Mouse (Mus musculus) forebrain, embryonic 11.5 days (tissue): ENCODE measurements around the gene Dhx9. TPM values are rescaled to one million over a fixed set of nuclear protein-coding genes. Genes with fewer than 3 reads are reported as not detected.
"Not testable (repeated sequence)": the region's sequence is repeated elsewhere in the genome, so short reads cannot be mapped to it uniquely, and the experiment has no call there.

Experiments
- ATAC-seq: fragments of 200-750 bp; cut with Nextera tagmentation; replicated peaks from 2 replicates; pipeline ENCODE4 v1.8.0; 2017; ENCODE audit warnings: moderate TSS enrichment; ENCODE audit not compliant: low FRiP score
- DNase-seq: peaks from one replicate; pipeline ENCODE4 v3.0.0-alpha.2; 2017; ENCODE audit warnings: low spot score
- H3K27ac ChIP-seq: fragments of 300-500 bp; sonication (generic); 2 replicates; pipeline ENCODE4 v1.5.1; 2014; ENCODE audit warnings: low read depth, low read length
- H3K27me3 ChIP-seq: fragments of 300-500 bp; sonication (generic); 2 replicates; pipeline ENCODE4 v1.6.1; 2014; ENCODE audit warnings: mild to moderate bottlenecking, low read length, mixed read lengths; ENCODE audit not compliant: control insufficient read depth, insufficient read depth
- H3K36me3 ChIP-seq: fragments of 300-500 bp; sonication (generic); 2 replicates; pipeline ENCODE4 v1.6.1; 2014; ENCODE audit warnings: mild to moderate bottlenecking, low read length, moderate library complexity, mixed read lengths; ENCODE audit not compliant: control insufficient read depth, insufficient read depth
- H3K4me1 ChIP-seq: fragments of 300-500 bp; sonication (generic); replicated peaks from 2 replicates; pipeline ENCODE4 v1.6.1; 2014; ENCODE audit warnings: low read length, mixed read lengths; ENCODE audit not compliant: control insufficient read depth, insufficient read depth
- H3K4me2 ChIP-seq: fragments of 300-500 bp; sonication (generic); 2 replicates; pipeline ENCODE4 v1.6.1; 2014; ENCODE audit warnings: low read depth, mild to moderate bottlenecking, low read length, moderate library complexity, mixed read lengths; ENCODE audit not compliant: severe bottlenecking
- H3K4me3 ChIP-seq: fragments of 300-500 bp; sonication (generic); 2 replicates; pipeline ENCODE4 v1.5.1; 2014; ENCODE audit warnings: low read depth, low read length
- H3K9ac ChIP-seq: fragments of 300-500 bp; sonication (generic); 2 replicates; pipeline ENCODE4 v1.6.1; 2014; ENCODE audit warnings: low read length
- H3K9me3 ChIP-seq: fragments of 300-500 bp; sonication (generic); 2 replicates; pipeline ENCODE4 v1.6.1; 2016; ENCODE audit warnings: low read length, mixed read lengths; ENCODE audit not compliant: control insufficient read depth
- WGBS: fragments of 180-500 bp; shearing (Covaris S2); extraction: QIAGEN DNeasy Blood & Tissue Kit; methylation state at CpG from one replicate; pipeline ENCODE4 v1.1.7; 2014; 5-methylcytosine and 5-hydroxymethylcytosine counted together
- polyA plus RNA-seq: library from polyadenylated mRNA; unstranded; fragments of >200 nt; fragmentation: Nextera tagmentation; extraction: Ambion mirVana; gene quantifications from 2 replicates; pipeline ENCODE4 v1.2.1, GENCODE M21; 2014

The Dhx9 gene
- 27.5 and 29.5 TPM in 2 replicates for polyA plus RNA-seq

GRCm38 (mm10) chr1:153487500-153487879, at the start of gene Dhx9:
Gene Dhx9 (minus strand): TSS chr1:153487660.
- H3K27ac ChIP-seq: peak within 1 kb of the TSS; percentile 91
- H3K4me1 ChIP-seq: peaks cover 5% of the 10 kb centered on the region
- no peaks in the 10 kb centered on the region for H3K27me3 ChIP-seq
- under 1% methylated on average over 35 of the region's 35 CpGs for WGBS
- peak within 1 kb of the TSS; percentile 100 for H3K4me3 ChIP-seq
- peak within 1 kb of the TSS; percentile 100 for H3K9ac ChIP-seq
- H3K36me3 ChIP-seq: no peaks in the 10 kb centered on the region; the same call in 1 of the 2 replicates
- DNase-seq (peak; percentile 99), ATAC-seq (peak; percentile 93)
- H3K4me2 ChIP-seq: peak within 1 kb of the TSS; percentile 71
- no peaks in the 10 kb centered on the region for H3K9me3 ChIP-seq

GRCm38 (mm10) chr1:153535611-153536010, 48.2 kb upstream of the Dhx9 start:
- peak; percentile 56 for DNase-seq
- Histone ChIP-seq H3K9me3 (no peaks in the 10 kb centered on the region), H3K9ac (no peak overlapping the region), H3K27ac (no peak overlapping the region), H3K36me3 (no peaks in the 10 kb centered on the region), H3K4me2 (no peak overlapping the region), H3K27me3 (no peaks in the 10 kb centered on the region), H3K4me3 (no peak overlapping the region), H3K4me1 (peaks cover 17% of the 10 kb centered on the region)
- no peak for ATAC-seq
- 28% methylated on average over 9 of the region's 9 CpGs for WGBS

- peak overlapping the region; percentile 87 for H3K27ac ChIP-seq
- H3K27me3 ChIP-seq, H3K4me2 ChIP-seq, H3K4me3 ChIP-seq, ATAC-seq, DNase-seq, H3K36me3 ChIP-seq, H3K9me3 ChIP-seq: not testable (repeated sequence)
- H3K4me1 ChIP-seq: peaks cover 11% of the 10 kb centered on the region
- 84% methylated on average over 3 of the region's 3 CpGs for WGBS
- peak overlapping the region; percentile 62 for H3K9ac ChIP-seq
Observed at GRCm38 (mm10) chr1:153532896-153533295, 45.4 kb upstream of the Dhx9 start.

GRCm38 (mm10) chr1:153532234-153532841, 44.9 kb upstream of the Dhx9 start:
- ATAC-seq: peak; percentile 77
- Histone ChIP-seq H3K27ac (peak overlapping the region; percentile 87), H3K4me1 (peaks cover 11% of the 10 kb centered on the region), H3K9me3 (no peaks in the 10 kb centered on the region), H3K36me3 (no peaks in the 10 kb centered on the region), H3K4me2 (peak overlapping the region; percentile 36; the same call in 1 of the 2 replicates), H3K9ac (peak overlapping the region; percentile 62), H3K27me3 (no peaks in the 10 kb centered on the region), H3K4me3 (no peak overlapping the region)
- peak; percentile 80 for DNase-seq
- WGBS: 10% methylated on average over 12 of the region's 12 CpGs

GRCm38 (mm10) chr1:153531677-153532233, 44.3 kb upstream of the Dhx9 start:
- DNase-seq: peak; percentile 66
- Histone ChIP-seq H3K27me3 (no peaks in the 10 kb centered on the region), H3K27ac (peak overlapping the region; percentile 87), H3K9ac (peak overlapping the region; percentile 62), H3K9me3 (no peaks in the 10 kb centered on the region), H3K4me2 (peak overlapping the region; percentile 36), H3K4me1 (peaks cover 11% of the 10 kb centered on the region), H3K4me3 (no peak overlapping the region), H3K36me3 (no peaks in the 10 kb centered on the region)
- 22% methylated on average over 9 of the region's 9 CpGs for WGBS
- peak; percentile 75 for ATAC-seq

GRCm38 (mm10) chr1:153522116-153522515, 34.7 kb upstream of the Dhx9 start:
- H3K4me3 ChIP-seq: no peak overlapping the region
- no peak for DNase-seq
- H3K9me3 ChIP-seq: no peaks in the 10 kb centered on the region
- H3K36me3 ChIP-seq: no peaks in the 10 kb centered on the region
- H3K4me2 ChIP-seq: no peak overlapping the region
- no peak for ATAC-seq
- H3K27ac ChIP-seq: no peak overlapping the region
- WGBS: 53% methylated on average over 3 of the region's 3 CpGs
- H3K4me1 ChIP-seq: no peaks in the 10 kb centered on the region
- no peak overlapping the region for H3K9ac ChIP-seq
- no peaks in the 10 kb centered on the region for H3K27me3 ChIP-seq

GRCm38 (mm10) chr1:153515368-153515767, 27.9 kb upstream of the Dhx9 start:
- no peak for DNase-seq
- Histone ChIP-seq H3K9me3 (no peaks in the 10 kb centered on the region), H3K4me3 (no peak overlapping the region), H3K4me1 (no peaks in the 10 kb centered on the region), H3K27me3 (no peaks in the 10 kb centered on the region), H3K9ac (no peak overlapping the region), H3K4me2 (no peak overlapping the region), H3K36me3 (no peaks in the 10 kb centered on the region), H3K27ac (no peak overlapping the region)
- WGBS: 88% methylated on average over 12 of the region's 12 CpGs
- ATAC-seq: no peak

GRCm38 (mm10) chr1:153510330-153511009, 23.0 kb upstream of the Dhx9 start:
- no peak overlapping the region for H3K4me3 ChIP-seq
- H3K4me2 ChIP-seq: no peak overlapping the region
- H3K27ac ChIP-seq: no peak overlapping the region
- no peaks in the 10 kb centered on the region for H3K27me3 ChIP-seq
- WGBS: 58% methylated on average over 2 of the region's 2 CpGs
- no peaks in the 10 kb centered on the region for H3K36me3 ChIP-seq
- DNase-seq (no peak), ATAC-seq (no peak)
- H3K4me1 ChIP-seq: no peaks in the 10 kb centered on the region
- H3K9ac ChIP-seq: no peak overlapping the region
- H3K9me3 ChIP-seq: no peaks in the 10 kb centered on the region
